Mouse (Mus musculus): ENCODE measurements around the gene Aire.
A peak's percentile ranks its signal among the peaks of the same experiment; 100 is the strongest.

Aire gene

GRCm38 (mm10) chr10:78005791-78006438 lies 37.5 kb downstream of the Aire start:
- no peak for DNase-seq

GRCm38 (mm10) chr10:78004479-78005100 lies 38.8 kb downstream of the Aire start:
- DNase-seq: no peak

GRCm38 (mm10) chr10:78002316-78002715 lies 41.1 kb downstream of the Aire start:
- no peak for DNase-seq

GRCm38 (mm10) chr10:78001796-78002195 lies 41.6 kb downstream of the Aire start:
- DNase-seq: no peak

GRCm38 (mm10) chr10:78000200-78000599 lies 43.2 kb downstream of the Aire start:
- no peak for DNase-seq

GRCm38 (mm10) chr10:77995639-77996038 lies 47.8 kb downstream of the Aire start:
- DNase-seq: no peak

GRCm38 (mm10) chr10:77985775-77986174 lies 57.6 kb downstream of the Aire start:
- no peak for DNase-seq

- DNase-seq: peak; percentile 73 to 86
Measured at GRCm38 (mm10) chr10:77984660-77985059, 58.8 kb downstream of the Aire start.
